Mouse (Mus musculus) adrenal gland, postnatal 36 days (tissue): ENCODE results near the gene Kin. TPM values are rescaled to one million over a fixed set of nuclear protein-coding genes. Genes with fewer than 3 reads are reported as not detected.

Experiments
- DNase-seq, 2 experiments: peaks; one replicate each; pipeline ENCODE4 v3.0.0; 2021; ENCODE audit warnings: mixed read lengths in 1 of 2
- long read RNA-seq, 2 experiments: library from polyadenylated mRNA; stranded (forward); transcript quantifications; one replicate each; pipeline ENCODE4 v2.0.0; 2021; ENCODE audit warnings: borderline sequencing depth in 2 of 2
- total RNA-seq, 2 experiments: library from RNA; stranded (reverse); gene quantifications; 2 replicates each; pipeline ENCODE4 v1.2.3; 2021

Kin gene
- 10 to 100 TPM; 15.2 to 18.1 TPM for total RNA-seq
- long read RNA-seq, experiment 1, transcript Kin-201 (5 exons, 1,472 nt): major isoform, 21 of 25 reads
- long read RNA-seq, experiment 1, partial matches to known transcripts: 0 of 25 reads
- long read RNA-seq, experiment 1, other reads (novel, unspliced or antisense): 4 of 25 reads
- long read RNA-seq, experiment 2, partial matches to known transcripts: 0 of 2 reads
- long read RNA-seq, experiment 2, other reads (novel, unspliced or antisense): 1 of 2 reads

GRCm38 (mm10) chr2:10080310-10081010, at the start of gene Kin, which contains the start of gene Atp5c1:
Kin (plus strand) TSS chr2:10080593.
Atp5c1 (minus strand) TSS chr2:10080510.
- DNase-seq: peak; percentile 97 to 98

DNA sequence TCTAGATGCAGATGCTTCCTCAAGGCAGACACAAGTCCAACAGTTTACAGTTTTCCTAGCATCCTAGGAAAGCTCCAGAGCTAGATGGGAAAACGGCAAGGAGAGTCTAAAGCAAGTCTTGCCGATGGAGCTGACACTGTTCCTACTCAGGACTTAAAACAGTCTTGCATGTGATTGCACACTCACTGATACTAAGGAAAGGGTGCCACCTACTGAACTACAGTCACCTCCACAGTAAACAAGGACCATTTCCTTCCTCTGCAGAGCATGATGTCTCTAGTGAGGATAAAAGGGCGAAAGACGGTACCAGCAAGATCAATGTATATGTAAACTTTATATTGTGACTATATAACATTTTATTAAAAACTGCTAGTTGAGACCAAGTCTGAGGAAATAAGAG, 46.7 kb upstream of the Kin start:
- no peak for DNase-seq

GRCm38 (mm10) chr2:10034976-10035375, 45.4 kb upstream of the Kin start:
- no peak for DNase-seq

DNA sequence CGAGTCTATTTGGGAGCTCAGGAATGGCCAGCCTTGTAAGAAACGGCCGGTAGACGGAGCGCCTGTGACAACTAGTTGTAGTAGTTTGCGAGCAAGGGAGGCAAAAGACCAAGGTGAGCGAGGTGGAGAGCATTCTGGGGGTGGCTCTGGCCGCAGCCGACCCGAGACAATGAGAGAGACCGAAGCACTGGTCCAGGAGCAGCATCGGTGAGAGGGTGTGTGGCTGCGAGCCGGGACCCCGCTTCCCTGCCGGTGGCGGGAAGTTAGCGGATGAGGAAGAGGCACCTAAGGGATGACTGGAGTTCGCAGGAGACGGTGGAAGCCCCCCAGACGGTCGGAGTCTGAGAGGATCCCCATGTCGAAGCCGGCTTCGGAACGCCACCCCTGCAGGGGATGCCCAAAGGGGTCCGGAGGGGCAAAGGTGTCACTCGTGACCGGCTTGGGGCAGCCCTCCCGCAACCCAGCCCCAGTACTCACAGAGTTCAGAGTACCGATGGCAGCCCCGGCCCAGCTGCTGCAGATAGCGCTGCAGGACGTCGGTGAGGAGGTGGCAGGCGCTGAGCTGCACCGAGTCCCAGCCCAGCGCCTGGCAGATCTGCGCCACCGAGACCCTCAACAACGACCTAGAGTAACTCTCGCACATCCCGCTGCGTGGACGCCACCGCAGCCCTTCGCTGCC, 32.5 kb upstream of the Kin start:
- DNase-seq: peak; percentile 31 to 35

DNA sequence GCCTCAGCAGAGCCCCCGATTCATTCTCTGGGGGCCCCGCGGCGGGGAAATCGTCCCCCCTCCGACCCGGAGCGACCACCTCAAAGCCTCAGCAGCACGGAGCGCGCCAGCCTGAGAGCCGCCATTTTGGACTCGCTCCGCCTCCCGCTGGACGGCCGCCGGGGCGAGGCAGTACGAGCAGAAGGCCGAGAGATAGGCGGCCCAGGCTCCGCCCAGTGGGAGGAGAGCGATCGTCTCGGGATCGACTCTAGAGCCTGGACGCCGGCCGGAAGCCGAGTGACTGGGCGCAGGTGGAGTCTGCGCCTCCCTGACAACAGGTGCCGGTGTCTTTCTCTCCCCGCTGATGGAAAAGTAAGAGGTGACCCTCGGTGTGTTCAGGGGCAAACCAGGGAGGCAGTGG, 31.9 kb upstream of the Kin start, which contains the start of gene Taf3:
Taf3 (minus strand) TSS at position 136 of the 400 bp plus-strand sequence.
- peak; percentile 96 to 97 for DNase-seq

GRCm38 (mm10) chr2:10049456-10049855, 30.9 kb upstream of the Kin start:
- no peak for DNase-seq

DNA sequence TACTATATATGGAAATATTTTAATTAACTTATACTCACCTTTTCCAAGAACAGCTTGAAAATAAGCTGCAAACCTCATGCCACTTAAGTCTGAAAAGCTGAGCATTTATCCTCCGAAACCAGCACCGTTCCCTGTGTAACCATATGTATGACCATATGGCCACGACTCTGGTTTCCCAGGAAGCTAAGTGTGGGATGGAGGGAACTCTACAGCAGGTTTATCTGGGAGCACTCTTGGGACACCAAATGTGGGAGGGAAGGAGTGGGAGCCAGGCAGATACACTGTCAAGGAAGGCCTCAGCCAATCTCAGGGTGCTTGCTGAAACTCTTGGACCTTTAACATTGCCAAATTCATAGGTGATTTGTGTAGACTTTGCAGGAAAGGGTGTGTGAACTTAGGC, 29.5 kb upstream of the Kin start:
- DNase-seq: no peak

GRCm38 (mm10) chr2:10051996-10052395, 28.4 kb upstream of the Kin start:
- peak in 1 of 2 experiments; percentile 23 for DNase-seq

DNA sequence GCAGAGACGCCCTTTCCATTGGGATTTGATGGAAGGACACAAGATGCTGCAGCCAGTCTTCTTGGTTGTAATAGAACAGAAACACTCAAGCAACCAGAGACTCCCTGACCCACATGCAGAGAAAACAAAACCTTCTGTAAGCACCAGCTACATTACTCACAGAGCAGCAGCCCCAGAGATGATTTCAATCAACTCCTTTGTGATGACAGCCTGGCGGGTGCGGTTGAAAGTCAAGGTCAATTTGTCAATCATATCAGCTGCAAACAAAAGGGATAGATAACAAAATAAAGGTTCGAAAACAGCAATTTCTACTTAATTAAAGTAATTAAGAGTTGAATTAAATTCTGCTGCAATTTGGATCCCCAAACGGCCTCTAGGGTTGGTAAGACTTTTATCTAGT, 21.6 kb upstream of the Kin start:
- peak; percentile 48 to 61 for DNase-seq

DNA sequence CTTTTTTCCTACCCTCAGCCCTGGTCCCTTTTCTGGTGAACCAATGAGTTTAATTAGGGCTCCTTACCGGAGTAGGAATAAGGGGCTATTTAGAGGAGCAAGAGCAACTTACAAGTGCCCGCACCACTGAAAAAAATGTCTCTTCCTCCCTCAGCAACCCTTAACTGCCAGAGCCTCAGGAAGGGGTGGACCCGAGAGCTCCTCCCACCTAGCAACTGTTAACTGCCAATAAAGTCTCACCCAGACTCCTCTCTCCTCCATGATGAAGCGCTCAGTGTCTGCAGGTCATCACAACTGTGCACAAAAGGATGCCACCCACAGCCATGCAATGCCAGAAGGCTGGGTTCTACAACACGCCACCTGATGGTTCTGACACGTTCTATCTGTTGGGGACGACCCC, 8.6 kb upstream of the Kin start:
- DNase-seq: no peak

GRCm38 (mm10) chr2:10074470-10074869, 5.9 kb upstream of the Kin start:
- no peak for DNase-seq

DNA sequence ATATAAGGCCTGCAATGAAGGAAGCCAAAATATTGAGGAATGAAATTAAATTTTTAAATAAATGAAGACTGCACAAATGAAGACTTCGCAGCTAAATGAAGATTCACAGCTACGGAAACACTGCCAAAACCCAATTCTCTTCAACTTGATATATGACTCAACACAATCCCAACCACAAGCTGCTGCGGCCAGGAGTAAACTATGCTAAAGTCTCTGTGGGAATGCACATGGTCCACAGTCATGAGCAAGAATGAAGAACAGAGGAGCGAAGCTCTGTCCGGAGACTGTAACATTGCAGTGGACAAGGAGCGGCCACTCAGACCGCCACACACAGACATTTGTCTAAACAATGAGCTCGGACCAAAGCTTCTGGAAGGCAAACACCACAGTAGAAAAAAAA, 3.7 kb upstream of the Kin start:
- no peak for DNase-seq

GRCm38 (mm10) chr2:10079745-10080309, 566 bp upstream of the Kin start:
- DNase-seq: no peak

- DNase-seq: no peak
Observed at GRCm38 (mm10) chr2:10081453-10082080, 1.2 kb downstream of the Kin start.

GRCm38 (mm10) chr2:10082737-10083136, 2.3 kb downstream of the Kin start:
- no peak for DNase-seq

DNA sequence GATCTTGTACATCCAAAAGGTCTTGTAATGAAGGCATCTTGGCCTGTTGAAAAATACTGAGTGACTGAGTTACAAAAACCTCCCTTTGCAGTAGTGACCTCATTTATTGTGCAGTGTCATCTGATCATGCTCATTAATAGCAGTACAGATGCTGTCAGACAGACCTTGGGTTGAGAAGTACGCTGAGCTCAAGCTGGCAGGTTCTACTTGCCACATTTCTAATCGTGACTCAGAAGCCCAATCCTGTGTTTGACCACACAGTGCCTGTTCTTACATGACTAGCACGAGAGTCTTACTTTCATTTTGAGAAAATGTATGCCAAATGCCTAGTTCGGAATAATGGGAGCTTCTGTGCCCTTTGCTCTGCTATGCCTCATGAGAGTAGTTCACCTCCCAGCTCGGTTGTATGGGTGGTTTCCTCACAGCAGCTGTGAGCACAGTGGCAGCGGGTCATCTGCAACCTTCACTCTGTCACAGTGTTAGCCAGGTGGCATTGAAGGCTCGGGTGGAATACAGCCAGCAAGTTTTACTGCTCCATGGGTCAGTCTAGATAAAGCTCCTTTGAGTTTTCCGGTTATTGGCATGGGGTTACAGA, 7.0 kb downstream of the Kin start:
- DNase-seq: peak; percentile 20 to 42

- no peak for DNase-seq
Observed at GRCm38 (mm10) chr2:10094327-10095100, 14.1 kb downstream of the Kin start.

- DNase-seq: peak; percentile 42 to 58
Observed at GRCm38 (mm10) chr2:10098598-10099215, 18.3 kb downstream of the Kin start.

GRCm38 (mm10) chr2:10100471-10100870, 20.1 kb downstream of the Kin start:
- DNase-seq: no peak

DNA sequence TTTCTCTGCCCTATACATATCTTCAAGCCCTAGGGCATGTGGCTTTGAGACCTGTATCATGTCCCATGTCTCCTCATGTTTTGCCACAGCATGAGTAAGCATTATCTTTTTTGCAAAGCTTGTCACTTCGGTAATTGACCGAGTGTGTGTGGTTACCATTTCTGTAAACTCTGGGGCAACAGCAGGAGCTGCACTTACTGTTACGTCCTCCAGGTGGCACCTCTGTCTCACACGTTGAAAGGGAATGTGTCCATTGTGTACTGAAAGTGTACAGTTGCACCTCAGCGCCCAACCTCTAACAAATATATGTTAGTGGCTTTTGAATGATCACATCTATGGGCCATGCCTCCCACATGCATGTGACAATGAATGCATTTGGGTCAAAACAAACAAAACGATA, 20.8 kb downstream of the Kin start:
- peak; percentile 55 to 61 for DNase-seq
